Mouse (Mus musculus) urinary bladder, postnatal 14 days (tissue): ENCODE measurements around the gene Shisa9.

Source experiments
- DNase-seq: peaks from one replicate; pipeline ENCODE4 v3.0.0; 2021; ENCODE audit warnings: low spot score

The Shisa9 gene

DNA sequence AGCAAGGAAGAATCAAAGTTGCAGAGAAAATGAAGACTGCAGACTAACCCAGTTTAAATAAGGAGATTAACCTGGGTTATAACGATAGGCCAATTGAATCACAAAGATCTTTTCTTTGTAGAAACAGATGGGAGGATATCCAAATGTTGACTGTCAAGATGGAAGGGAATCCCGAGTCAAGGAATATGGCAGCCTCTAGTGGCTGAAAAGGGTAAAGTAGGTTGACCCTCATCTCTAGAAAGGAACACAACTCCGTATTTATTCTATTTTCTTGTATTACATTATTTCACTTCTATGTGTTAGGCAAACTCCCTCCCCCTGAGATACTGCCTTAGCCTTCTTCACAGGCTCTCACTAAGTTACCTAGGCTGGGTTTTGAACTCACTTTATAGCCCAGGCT lies 217.3 kb downstream of the Shisa9 start:
- DNase-seq, result no peak

DNA sequence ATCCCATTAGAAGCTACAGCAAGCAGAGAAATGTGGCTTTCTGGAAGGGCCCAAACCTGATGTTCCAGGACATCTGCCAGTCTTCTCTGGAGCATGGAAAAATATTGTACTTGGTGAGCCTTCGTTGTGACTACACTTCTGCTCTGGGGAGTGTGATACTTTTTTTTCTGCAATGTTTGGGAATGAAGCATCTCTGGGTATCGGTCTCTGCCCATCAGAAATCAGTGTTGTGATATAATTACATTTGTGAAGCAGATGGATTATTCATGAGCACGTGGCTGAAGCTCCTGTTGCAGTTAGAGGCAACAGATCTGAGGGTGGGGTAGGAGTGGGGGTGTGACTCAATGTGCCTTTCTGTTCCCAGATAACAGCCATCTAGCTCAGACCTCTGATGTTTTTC lies 218.2 kb downstream of the Shisa9 start:
- no peak for DNase-seq

DNA sequence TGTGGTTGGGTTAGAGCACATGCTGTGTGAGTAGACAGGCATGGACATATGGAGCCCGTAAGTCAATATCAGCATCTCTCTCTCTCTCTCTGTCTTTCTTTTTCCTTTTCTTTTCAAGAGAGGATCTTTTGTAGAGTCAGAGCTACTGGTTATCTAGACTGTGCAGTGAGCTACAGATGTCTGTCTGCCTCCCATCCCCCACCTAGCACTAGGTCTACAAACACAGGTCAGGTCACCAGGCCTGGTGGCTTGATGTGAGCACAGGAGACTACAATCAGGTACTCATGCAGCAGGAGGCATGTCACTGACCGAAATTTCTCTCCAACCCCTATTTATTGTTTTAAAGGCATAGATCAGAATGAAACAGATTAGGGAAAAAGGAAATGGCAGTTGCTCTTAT lies 219.1 kb downstream of the Shisa9 start:
- DNase-seq, result no peak

DNA sequence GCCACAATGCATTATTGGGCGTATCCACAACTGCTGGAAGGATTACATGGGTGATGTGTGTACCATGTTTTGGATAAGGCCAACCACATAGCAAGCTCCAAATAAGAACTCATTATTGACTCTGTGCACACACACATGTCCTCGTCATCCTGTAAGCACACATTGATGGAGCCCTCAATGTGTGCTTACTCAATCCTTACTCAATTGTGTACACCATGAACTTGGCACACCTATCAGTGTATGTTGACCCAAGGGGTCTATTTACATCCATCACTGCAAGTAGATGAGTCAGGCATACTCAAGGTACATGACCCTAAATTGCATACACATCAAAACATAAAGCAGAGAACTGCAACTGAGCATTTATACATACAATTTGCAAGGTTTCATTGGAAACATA lies 220.5 kb downstream of the Shisa9 start:
- DNase-seq, result no peak

DNA sequence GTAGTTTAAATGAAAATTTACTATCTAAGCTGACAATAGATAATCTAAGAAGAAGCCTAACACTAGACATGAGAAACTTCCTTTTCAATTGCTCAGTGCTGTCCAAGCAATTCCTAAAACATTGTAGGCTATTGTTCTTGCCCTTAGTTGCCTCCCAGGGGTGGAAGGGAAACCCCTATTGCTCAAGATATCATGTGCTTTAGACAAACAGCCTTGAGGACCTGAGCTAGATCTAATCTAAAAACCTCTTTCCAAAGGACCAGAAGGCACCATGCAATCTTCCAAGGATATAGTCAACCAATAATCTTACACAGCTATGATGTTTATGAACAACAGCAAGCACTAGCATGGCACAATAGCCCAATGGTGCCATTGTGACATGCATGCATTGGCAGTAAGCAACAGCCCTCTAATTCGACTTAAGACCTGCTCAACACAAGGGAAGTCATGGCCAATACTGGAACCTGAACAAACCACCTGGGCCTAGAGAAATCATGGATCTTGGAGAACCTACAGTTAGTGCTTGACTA lies 222.6 kb downstream of the Shisa9 start:
- no peak for DNase-seq

DNA sequence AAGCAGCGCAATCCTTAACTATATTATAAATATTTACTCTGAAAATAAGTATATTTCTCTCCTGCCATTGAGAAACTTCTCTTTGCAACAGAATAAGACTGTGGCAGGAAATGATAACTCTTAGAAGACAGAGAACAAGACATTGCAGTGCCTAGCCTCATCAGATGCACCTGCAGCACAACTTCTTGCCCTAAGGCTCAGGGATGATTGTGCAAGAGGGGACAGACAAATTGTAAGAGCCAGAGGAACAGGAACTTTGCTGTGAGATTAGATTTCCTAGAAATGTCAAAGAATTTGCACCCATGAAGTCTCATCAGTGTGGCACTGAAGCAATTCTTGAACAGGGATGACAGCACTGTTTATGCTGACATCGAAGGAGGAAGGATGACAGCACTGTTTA lies 223.0 kb downstream of the Shisa9 start:
- no peak for DNase-seq

DNA sequence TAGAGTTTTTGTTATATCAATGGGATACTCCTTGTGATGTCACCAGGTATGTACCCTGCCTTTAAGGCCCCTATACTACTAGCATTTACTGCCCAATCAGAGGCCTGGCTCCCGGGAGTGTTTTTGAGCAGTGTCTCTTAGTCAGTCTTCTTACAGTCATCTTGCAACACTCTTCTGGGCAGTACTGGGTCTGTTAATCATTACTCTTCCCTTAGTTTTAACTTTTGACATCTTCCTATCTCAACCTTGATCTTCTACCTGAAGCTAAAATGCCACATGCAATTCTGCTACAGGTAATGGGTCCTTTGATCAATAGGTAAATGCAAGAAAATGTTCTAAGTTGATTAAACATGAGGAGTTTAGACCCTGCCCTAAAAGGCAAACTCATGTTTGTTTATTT lies 225.4 kb downstream of the Shisa9 start:
- DNase-seq, result no peak

DNA sequence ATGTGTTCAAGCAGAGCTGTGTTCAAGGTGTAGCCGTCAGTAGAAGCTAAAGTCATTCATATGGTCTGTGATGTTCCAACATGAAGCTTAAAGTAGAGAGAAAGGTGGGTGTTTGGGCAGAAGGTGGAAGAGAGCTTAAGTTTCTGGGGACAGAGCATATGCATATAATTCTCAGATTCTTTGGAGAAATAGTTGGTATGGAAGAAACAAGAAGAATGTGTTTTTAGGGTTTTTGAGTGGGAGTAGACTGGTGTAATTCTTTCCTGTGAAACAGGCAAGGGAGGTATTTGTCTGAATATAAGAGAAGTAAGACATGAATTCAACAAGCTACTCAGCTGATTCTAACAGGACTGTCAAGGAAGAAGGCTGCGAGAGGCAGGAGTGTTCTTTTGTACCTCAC lies 225.9 kb downstream of the Shisa9 start:
- DNase-seq, result no peak

DNA sequence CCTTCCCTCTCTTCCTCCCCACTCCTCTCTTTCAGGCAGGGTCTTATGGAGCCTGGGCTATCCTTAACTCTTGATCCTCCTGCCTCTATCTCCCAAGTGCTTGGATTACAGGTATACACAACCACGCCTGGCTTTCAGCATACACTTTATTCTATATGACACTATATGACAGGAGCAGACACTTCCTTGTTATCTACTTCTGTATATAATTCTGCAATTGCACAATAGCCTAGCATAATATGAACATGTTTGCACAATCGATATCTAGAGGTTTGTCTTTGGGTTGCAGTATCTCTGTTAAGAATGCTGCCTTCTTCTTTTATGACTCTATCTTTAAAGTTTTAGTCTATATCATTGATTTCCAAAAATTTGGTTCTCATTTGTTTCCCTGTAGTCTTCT lies 230.1 kb downstream of the Shisa9 start:
- DNase-seq, result no peak

DNA sequence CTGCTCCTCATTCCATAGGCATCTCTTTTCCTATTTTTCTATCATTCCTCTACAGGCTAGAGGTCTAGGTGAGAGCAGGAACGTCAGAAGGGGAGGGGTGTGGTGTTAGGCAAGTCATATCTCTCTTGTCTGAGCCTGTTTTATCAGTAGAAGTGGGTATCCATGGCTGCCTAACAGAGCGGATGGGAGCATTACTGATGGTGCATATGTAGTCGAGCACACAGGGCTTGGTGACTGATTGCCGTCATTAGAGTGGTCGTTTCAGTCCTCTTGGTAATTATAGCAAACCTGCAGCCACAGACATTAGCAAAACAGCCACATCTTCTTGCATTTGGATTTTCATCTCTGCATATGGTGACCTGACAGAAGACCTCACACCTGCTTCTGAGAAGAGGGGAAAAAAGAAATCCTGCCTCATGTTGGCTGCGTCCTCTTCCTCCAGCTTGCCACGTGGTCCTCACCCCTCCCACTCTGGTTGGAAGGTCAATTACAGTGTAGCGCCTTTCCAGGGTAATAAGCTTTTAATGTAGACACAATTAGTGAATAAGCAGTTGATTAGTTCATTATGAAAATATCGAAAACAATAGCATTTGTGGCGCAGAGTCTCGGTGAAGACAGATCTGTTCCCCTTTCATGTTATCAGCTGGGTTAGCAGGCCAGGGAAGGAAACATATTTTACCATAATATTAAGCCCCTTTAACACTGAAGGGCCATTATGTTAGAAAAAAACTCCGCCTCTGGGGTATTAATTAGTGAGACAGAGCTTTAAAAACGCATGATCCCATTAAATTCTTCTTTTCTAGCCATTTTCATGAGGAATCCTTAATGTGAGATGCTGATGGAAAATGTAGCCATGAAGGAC lies 233.6 kb downstream of the Shisa9 start:
- DNase-seq, result no peak

DNA sequence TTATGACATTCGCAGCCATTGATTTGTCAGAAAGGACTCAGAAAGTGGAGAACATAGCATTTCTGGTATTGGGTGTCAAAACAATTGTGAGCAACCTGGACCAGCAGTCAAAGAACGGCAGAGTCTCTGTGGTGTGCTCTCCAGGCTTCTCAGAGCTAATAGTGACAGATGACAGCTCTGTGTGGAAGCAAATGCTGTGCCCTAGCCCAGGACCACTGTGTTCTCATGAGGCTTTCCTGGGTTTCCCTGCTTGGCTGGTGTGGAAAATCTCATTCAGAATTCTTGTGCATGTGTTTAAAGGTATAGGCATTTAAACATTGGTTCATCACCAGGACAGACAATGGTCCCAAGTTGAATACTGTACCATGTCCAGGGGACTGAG lies 234.2 kb downstream of the Shisa9 start:
- DNase-seq, result no peak

DNA sequence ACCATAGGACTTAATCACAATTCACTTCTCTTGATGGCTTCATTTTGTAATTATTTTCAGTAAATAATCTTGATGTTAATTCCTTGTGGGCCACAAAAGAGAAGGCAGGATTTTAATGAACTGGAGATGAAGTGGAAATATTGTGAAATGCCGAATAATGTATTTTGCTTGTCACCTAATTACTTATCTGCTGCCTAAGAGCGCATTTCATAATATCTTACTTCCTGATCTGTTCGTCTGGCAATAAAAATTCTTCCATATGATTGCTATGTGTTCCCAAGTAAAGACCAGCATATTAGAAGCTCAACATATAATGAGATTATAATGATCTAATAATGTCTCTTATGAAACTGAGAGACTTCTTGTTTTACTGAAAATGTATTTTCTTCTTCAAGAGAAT lies 235.9 kb downstream of the Shisa9 start:
- no peak for DNase-seq

DNA sequence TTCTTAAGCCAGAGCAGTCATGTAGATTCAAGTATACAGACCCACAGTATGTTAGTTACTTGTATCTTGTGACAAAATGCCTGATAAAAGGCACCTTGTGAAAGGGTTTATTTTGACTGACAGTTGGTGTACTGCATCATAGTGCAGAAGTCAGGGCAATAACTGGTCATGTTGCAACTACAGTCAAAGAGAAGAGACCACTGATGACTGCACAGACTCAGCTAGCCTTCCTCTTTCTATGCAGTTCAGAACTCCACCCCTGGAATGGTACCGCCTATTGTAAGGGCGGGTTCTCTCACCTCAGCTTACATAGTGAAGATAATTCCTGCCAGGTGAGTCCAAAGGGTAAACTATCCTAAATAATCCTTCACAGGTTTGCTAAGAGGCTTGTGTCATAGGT lies 239.6 kb downstream of the Shisa9 start:
- DNase-seq, result no peak

DNA sequence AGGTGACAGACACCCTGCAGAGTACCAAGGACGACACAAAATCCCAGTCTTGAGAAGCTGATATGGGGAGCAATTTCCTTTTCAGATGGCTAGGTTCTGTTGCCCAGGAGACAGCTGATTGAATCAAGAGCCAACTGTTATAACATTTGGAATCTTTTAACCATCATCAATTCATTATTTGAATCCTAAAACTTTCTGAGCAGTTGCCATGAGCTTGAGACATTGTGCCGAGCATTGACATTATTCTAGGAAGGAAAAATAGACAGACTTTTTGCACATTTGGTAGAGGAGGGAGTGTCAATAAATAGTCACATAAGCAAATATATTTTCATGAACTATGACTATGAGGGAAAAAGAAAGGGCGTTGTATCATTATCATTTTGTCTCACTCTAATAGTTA lies 243.0 kb downstream of the Shisa9 start:
- DNase-seq, result no peak

DNA sequence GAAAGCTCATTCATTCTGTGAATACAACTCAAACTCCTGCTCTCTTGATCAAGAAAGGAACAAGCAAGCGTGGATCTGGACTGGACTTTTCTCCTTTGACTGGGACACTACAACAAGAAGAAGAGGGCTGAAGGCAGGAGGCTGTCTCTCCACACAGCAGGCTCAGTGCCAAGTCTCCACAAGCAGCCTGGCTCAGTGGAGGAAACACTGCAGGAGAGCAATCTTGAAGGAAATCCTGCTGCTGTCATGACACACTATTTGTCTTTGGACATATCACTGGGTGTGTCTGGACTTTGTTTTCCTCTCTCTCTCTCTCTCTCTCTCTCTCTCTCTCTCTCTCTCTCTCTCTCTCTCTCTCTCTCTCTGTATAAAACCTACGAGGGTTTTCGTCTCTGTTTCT lies 249.4 kb downstream of the Shisa9 start:
- no peak for DNase-seq

DNA sequence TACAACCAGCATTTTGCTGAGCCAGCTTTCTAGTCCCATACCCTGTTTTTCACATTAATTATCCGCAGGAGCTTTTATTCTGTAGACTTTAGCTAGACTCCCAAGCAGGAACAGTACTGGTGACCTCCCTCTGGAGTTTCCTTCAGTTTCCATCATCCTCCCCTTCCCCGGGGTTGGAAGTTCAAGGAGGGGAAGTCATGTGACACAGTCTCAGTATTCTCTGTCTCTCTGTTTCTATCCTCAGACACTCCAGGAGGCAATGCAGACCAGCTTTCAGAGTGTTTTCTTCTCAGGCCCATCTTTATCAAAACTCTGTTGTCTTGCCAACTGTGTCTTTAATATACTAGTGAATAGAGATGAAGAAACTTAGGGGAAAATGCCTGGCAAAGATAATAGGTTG lies 250.4 kb downstream of the Shisa9 start:
- DNase-seq, result no peak

DNA sequence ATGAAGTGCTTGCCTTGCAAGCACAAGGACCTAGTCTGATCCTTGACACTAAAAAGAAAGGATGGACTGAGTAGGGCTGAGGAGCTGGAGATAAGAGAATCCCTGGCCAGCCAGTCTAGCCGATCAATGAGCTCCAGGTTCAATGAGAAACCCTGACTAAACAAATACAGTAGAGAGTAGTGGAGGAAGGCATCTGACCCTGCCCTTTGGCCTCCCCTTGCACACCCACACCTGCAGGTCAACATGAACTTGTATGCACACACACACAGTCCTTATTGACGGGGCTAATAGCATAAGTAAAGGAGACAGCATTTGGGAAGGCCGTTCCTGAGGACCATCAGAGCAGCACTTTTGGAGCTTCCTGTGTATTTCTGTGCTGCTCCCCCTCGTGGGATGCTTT lies 254.7 kb downstream of the Shisa9 start:
- no peak for DNase-seq

DNA sequence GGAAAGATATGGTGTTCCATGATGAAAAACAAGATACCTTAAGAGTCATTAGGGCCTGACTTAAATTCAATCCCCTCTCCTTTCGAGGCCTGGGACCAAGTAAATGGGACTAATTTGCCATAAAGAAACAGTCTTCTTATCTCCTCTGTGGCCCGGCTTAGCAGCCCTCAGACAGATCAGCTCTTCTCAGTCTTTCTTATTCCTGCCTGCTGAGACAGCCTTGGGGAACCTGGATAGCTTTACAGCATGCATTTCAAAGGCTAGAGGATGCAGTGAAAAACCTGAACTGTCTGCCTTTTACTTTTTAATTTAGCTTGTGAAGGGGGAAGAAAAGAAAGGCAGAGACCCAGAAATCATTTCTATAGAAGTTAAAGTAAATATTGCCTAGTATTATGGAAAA lies 275.4 kb downstream of the Shisa9 start:
- no peak for DNase-seq

DNA sequence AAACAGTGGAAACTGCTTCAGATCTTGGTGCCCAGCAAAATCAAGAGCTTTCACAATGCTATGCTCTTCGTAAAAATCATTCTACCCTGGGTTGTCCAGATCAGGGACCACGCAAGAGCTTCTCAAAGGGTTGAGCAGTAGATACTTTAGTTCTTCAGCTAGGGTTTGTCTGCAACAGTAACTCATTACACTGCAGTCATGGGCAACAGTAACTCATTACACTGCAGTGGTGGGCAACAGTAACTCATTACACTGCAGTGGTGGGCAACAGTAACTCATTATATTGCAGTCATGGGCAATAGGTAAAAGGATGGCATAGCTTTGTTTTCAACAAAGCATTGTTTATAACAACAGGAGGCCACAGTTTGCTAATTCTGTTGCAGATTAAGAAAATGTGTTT lies 281.9 kb downstream of the Shisa9 start:
- DNase-seq, result no peak

DNA sequence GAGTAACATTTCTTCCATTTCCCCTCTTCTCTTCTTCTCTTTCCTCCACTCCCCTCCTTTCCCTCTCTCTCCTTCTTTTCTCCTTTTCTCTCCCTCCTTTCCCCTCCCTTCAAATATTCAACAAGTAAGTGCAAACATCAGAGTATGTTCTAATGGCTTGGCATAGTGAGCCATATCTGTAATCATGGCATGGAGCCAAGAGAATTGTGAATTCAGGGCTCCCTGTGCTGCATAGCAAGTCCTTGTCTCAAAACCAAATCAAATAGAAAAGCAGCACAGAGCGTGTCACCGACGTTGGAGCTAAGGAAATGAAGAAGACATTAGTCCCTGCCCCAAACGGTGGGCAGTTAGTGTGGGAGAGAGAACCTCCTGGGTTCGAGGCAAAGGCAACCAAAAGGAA lies 316.6 kb downstream of the Shisa9 start:
- DNase-seq, result no peak

DNA sequence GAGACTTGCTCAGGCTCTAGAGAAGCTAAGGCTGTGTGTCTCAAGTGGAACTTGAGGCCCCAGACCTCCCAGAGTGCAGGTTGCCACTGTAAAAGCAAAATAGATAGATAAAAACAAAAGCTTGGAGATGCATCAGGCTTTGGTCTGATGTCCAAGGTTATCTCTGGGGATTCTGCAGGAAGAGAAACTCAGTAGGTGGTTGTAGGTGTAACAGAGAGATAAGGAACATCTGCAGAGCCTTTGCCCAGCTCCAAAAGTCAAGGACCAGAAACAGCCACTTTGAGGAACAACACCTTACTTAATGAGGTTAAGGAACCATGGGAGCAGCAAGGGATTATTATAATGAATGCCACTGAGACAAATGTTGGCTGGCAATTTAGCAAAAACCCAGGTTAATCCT lies 319.5 kb downstream of the Shisa9 start:
- DNase-seq, result no peak

DNA sequence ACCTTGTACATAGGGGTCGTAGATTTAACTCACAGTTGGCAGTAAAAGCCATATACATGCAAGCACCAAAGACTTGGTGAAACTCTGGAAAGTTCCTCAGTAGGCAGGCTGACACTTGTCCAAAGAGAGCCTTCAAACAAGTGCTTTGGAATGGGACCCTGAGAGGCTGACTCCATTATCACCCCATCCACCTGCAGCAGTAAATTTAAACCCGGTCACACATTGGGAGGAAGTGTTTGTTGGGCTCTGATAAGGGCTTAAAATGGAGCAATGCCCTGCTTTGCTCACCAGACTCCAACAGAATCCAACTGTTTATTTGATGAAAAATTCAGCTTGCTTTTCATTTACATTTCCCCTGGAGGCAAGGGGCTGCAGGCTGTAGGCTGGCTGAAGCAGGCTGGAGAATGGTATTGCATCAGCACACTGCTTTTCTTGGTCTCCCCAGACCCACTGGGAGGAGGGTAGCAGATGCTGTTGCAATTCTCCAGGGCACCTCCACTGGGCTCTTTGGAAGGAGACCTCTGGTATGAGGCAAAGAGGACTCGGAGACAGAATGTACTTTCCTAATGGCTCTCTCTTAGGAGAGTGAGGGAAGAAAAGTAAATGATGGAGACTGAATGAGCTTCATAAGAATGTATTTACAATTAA lies 323.5 kb downstream of the Shisa9 start:
- DNase-seq, result no peak

DNA sequence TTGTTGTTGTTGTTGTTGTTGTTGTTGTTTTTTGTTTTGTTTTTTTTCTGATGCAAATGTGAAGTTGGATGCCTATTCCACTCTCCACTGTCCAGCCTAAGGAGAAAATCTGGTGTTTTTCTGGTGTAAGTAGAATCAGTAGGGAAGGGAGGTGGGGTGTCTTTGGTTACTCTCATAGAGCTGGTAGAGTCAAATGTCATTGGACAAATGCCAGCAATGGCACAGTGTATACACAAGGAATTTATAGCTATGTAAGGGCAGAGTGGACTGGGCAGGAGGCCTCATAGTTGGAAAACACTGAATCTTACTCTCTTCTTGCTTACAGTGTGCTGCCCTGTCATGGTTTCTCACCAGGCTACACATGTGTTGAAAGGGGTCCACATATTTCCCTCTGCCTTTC lies 325.9 kb downstream of the Shisa9 start:
- no peak for DNase-seq

DNA sequence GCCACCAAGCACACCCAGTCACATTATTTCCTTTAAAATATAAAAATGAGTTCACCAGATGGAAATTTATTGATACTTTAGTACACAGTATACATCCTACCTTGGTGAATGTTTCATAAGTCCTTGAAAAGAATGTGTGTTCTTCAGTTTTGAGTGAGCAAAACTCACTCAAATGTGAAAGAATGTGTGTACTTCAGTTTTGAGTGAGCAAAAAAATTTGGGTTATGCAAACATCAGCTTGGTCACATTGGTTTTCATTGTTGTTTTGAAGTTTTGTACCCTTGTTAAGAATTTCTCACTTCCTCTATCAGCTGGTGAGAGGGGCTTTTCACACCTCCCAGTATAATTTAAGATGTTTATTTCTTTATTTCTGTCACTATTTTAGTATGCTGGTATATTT lies 331.7 kb downstream of the Shisa9 start:
- DNase-seq, result no peak
